Mouse (Mus musculus) bone marrow macrophage, adult 2 months (primary cell): ENCODE measurements around the gene Gm17581.

ENCODE experiments used
- CTCF ChIP-seq: IDR thresholded peaks from 2 replicates; pipeline ENCODE4 v1.5.1; 2012; ENCODE audit warnings: low read depth, mild to moderate bottlenecking, low read length, moderate library complexity
- POLR2A ChIP-seq: IDR thresholded peaks from 2 replicates; pipeline ENCODE4 v1.6.1; 2012; ENCODE audit warnings: mild to moderate bottlenecking, low read depth, low read length, borderline replicate concordance

DNA sequence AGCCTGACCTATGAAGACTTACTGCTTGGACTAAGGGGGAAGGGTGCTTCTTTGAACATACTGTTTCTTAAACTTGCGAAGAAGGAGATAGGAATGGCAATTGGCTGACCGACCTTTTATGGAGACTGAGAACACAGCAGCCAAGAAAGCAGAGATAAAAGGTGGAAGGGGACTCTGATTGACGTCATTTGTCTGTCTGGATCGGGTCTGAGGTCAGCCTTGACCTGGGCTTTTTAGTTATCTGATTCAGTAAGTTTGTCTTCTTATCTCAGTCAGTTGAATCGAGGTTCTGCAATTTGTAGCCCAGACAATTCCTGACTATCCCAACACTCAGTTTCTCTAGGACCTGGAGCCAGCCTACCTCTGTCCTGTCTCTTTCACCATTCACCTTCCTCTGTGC, 11.6 kb downstream of the Gm17581 start:
- TF ChIP-seq CTCF (no peak), POLR2A (no peak)
